Mouse (Mus musculus): ENCODE results near the gene Ints13.

Ints13 gene

DNA sequence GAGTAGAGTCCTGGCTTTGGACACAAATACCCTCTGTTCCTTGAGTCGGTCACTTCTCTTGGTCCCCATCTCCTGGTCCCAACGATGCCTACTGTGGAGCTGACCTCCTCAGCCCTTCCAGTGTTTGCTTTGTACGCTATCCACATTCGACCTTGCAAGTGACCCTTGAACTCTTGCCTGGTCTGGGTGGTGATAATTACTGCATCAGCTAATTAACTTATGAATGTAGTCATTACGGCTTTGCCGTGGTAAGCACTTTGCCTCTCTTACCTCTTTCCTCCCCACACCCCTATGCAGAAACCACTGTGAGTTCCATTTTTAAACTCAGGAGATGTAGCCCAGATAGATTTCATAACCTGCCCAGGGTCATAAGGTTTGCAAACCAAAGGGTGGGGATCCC lies 77.4 kb downstream of the Ints13 start:
- no peak for DNase-seq (ENCODE audit: extremely low spot score)

Data from embryo, embryonic 9.5 days (tissue).